Mouse (Mus musculus) liver, adult 2 months (tissue): ENCODE results near the gene Moap1.
A peak's percentile ranks its signal among the peaks of the same experiment; 100 is the strongest.

ENCODE experiments used
- CTCF ChIP-seq: fragments of 200-500 bp; IDR thresholded peaks from 2 replicates; pipeline ENCODE4 v1.5.1; 2011; ENCODE audit warnings: low read depth, low read length, control low read depth
- POLR2A ChIP-seq: fragments of 200-500 bp; IDR thresholded peaks from 2 replicates; pipeline ENCODE4 v1.6.1; 2011; ENCODE audit warnings: low read length, control low read depth; ENCODE audit not compliant: insufficient read depth; ENCODE audit errors: extremely low read depth

DNA sequence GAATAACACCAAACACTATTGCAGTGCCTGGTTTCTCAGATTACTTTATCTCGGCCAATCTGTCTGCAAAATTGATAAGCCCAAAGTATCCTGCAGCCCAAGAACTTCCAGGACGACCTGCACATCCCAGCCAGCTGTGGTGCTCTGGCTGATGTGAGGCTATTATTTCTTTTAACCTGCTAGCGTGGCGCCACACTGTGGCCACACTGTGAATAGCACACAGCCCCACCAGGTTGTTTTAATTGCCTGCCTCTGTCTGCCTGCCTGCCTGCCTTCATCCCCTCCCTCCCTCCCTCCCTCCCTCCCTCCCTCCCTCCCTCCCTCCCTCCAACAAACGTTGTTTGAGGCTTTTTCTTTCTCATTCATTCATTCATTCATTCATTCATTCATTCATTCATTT is 10.1 kb downstream of the Moap1 start:
- no peak for TF ChIP-seq POLR2A
- peak; percentile 86 for TF ChIP-seq CTCF
